Mouse (Mus musculus): ENCODE measurements at regions not wholly inside any gene's neighbourhood (a gene's known extent, or its start where the extent isn't known, plus 50 kb on each side); places are given as distances from the start of the nearest gene placed in this dataset.

DNA sequence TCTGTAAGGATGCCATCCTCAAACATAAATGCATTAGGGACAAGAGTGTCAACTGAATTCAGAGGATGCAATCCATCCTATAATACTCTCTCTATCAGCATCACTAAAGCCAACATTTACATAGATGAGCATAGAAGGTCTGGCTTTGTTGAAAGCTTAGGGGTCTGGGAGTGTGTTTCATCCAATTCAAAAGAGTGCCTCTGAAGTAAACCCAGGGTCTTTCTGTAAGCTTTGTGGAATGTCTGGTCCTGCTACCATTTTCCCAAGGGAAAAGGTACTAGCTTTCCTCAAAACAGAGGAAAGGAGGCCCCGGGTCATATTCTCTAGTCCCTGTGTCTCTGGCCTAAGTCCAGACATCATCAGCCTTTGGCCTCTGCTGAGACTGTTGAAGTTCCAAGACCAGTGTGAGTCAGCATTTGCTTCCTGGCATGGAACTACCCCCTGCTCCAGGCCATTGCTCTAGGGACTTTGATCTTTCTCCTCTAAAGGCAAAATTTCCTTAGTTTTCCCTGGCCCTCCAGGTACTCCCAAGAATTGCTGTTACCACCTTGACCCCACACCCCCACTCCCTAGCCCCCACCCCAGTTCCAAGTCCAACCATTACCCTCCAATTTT is 280.0 kb upstream of the Jarid2 start:
- ATAC-seq (no peak), DNase-seq (ENCODE audit: low spot score) (no peak)
- 89% methylated on average over 1 of the region's 1 CpGs for WGBS
- Histone ChIP-seq H3K27ac (ENCODE audit: low read depth, low read length) (no peak overlapping the region), H3K9ac (ENCODE audit: low read length) (no peak overlapping the region), H3K4me3 (ENCODE audit: low read depth, low read length) (no peak overlapping the region), H3K4me1 (ENCODE audit: control insufficient read depth, insufficient read depth, low read length) (no peaks in the 10 kb centered on the region; the same call in 1 of the 2 replicates), H3K4me2 (ENCODE audit: low read length) (no peak overlapping the region), H3K27me3 (replicated peaks; ENCODE audit: control insufficient read depth, insufficient read depth, low read length) (no peaks in the 10 kb centered on the region), H3K36me3 (ENCODE audit: control insufficient read depth, insufficient read depth, low read length) (no peaks in the 10 kb centered on the region), H3K9me3 (replicated peaks; ENCODE audit: control insufficient read depth, low read length) (no peaks in the 10 kb centered on the region)

DNA sequence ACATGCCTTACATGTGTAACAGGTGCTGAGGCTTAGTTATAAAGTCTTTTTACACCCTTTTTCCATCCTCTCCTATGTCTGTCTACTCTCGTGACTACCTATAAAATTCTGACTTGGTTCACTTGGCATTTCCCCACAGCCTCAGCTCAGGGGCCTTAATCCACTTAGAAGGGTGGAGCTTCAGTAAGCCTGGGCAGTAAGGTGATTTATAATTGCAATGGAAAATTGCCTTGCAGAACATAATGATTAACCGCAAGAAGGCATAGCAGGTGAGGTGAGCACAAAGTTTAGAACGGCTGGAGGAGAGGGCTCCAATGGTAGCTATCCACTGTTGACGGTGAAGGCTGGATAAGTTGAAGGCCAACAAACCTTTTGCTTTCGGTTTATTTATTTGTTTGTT is 278.1 kb upstream of the Jarid2 start:
- no peak for DNase-seq (ENCODE audit: low spot score)
- H3K27me3 ChIP-seq (replicated peaks; ENCODE audit: control insufficient read depth, insufficient read depth, low read length) = no peaks in the 10 kb centered on the region
- H3K4me2 ChIP-seq (ENCODE audit: low read length) = no peak overlapping the region
- no peaks in the 10 kb centered on the region for H3K36me3 ChIP-seq (ENCODE audit: control insufficient read depth, insufficient read depth, low read length)
- ATAC-seq = no peak
- H3K9me3 ChIP-seq (replicated peaks; ENCODE audit: control insufficient read depth, low read length) = no peaks in the 10 kb centered on the region
- no peak overlapping the region for H3K27ac ChIP-seq (ENCODE audit: low read depth, low read length)
- WGBS = 94% methylated on average over 5 of the region's 5 CpGs
- no peak overlapping the region for H3K4me3 ChIP-seq (ENCODE audit: low read depth, low read length)
- H3K4me1 ChIP-seq (ENCODE audit: control insufficient read depth, insufficient read depth, low read length) = no peaks in the 10 kb centered on the region; the same call in 1 of the 2 replicates
- H3K9ac ChIP-seq (ENCODE audit: low read length) = no peak overlapping the region

DNA sequence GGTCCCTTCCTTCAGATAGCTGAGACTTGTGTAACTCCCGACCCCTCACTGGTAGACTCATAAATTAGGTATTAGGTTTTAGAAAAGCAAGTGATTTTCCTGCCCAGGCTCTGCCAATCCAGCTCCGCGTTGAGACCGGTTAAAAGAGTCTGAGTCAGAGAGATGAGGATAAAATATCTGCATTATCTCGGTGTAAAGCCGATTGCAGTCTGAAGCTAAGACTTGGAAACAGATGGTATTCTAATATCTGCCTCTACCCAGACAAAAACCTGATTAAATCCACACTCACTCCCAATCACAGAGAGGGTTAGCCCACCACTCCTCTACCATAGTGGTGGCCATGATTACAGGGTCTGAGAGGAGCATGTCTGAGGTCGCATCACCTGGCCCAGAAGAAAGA is 276.1 kb upstream of the Jarid2 start:
- Histone ChIP-seq H3K27ac (ENCODE audit: low read depth, low read length) (no peak overlapping the region), H3K4me2 (ENCODE audit: low read length) (no peak overlapping the region), H3K36me3 (ENCODE audit: control insufficient read depth, insufficient read depth, low read length) (no peaks in the 10 kb centered on the region), H3K4me1 (ENCODE audit: control insufficient read depth, insufficient read depth, low read length) (no peaks in the 10 kb centered on the region; the same call in 1 of the 2 replicates), H3K9ac (ENCODE audit: low read length) (no peak overlapping the region), H3K4me3 (ENCODE audit: low read depth, low read length) (no peak overlapping the region), H3K9me3 (replicated peaks; ENCODE audit: control insufficient read depth, low read length) (0 out of 2 replicates have a peak, but pooled peaks cover 3% of the 10 kb centered on the region), H3K27me3 (replicated peaks; ENCODE audit: control insufficient read depth, insufficient read depth, low read length) (no peaks in the 10 kb centered on the region)
- WGBS = 76% methylated on average over 7 of the region's 7 CpGs
- no peak for ATAC-seq
- no peak for DNase-seq (ENCODE audit: low spot score)

DNA sequence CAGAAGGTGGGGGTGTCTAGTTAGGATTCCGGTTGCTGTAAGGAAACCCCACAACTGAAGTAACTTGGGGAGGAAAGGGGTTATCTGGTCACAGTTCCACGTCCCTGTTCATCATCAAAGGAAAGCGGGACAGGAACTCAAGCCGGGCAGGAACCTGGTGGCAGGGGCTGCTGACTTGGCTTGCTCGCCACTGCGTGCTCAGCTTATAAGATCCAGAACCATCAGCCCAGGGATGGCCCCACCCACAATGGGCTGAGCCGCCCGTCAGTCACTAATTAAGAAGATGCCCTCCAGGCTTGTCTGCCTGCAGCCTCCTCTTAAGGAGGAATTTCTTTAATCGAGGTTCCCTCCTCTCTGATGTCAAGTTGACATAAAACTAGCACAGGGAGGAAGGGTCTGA is 275.1 kb upstream of the Jarid2 start:
- Histone ChIP-seq H3K4me2 (ENCODE audit: low read length) (no peak overlapping the region), H3K27ac (ENCODE audit: low read depth, low read length) (no peak overlapping the region), H3K9ac (ENCODE audit: low read length) (no peak overlapping the region), H3K27me3 (replicated peaks; ENCODE audit: control insufficient read depth, insufficient read depth, low read length) (no peaks in the 10 kb centered on the region), H3K9me3 (replicated peaks; ENCODE audit: control insufficient read depth, low read length) (0 out of 2 replicates have a peak, but pooled peaks cover 3% of the 10 kb centered on the region), H3K36me3 (ENCODE audit: control insufficient read depth, insufficient read depth, low read length) (no peaks in the 10 kb centered on the region), H3K4me1 (ENCODE audit: control insufficient read depth, insufficient read depth, low read length) (no peaks in the 10 kb centered on the region; the same call in 1 of the 2 replicates), H3K4me3 (ENCODE audit: low read depth, low read length) (no peak overlapping the region)
- WGBS = 38% methylated on average over 9 of the region's 9 CpGs
- ATAC-seq (no peak), DNase-seq (ENCODE audit: low spot score) (no peak)

DNA sequence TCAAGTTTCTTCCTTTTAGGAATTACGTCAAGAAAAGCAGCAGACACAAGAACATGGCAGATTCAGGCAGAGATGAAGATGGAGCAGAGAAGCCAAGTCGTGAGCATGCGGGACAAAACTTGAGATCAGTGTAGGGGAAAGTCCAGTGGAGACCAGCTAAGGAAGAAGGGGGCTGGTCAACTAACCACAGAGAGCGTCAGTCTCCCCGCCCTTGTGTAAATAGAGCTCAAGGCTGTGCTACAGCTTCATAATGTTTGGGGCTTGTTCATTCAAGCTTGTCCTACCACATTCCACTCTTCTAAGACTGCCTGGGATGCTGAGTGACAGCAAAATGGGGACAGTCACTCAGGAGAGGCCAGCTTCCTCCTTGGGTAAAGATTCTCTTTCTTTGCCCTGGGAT is 274.1 kb upstream of the Jarid2 start:
- Histone ChIP-seq H3K4me1 (ENCODE audit: control insufficient read depth, insufficient read depth, low read length) (no peaks in the 10 kb centered on the region; the same call in 1 of the 2 replicates), H3K9me3 (replicated peaks; ENCODE audit: control insufficient read depth, low read length) (0 out of 2 replicates have a peak, but pooled peaks cover 3% of the 10 kb centered on the region), H3K36me3 (ENCODE audit: control insufficient read depth, insufficient read depth, low read length) (no peaks in the 10 kb centered on the region), H3K4me3 (ENCODE audit: low read depth, low read length) (no peak overlapping the region), H3K4me2 (ENCODE audit: low read length) (no peak overlapping the region), H3K27me3 (replicated peaks; ENCODE audit: control insufficient read depth, insufficient read depth, low read length) (no peaks in the 10 kb centered on the region), H3K27ac (ENCODE audit: low read depth, low read length) (no peak overlapping the region), H3K9ac (ENCODE audit: low read length) (no peak overlapping the region)
- 75% methylated on average over 5 of the region's 5 CpGs for WGBS
- ATAC-seq (no peak), DNase-seq (ENCODE audit: low spot score) (no peak)

DNA sequence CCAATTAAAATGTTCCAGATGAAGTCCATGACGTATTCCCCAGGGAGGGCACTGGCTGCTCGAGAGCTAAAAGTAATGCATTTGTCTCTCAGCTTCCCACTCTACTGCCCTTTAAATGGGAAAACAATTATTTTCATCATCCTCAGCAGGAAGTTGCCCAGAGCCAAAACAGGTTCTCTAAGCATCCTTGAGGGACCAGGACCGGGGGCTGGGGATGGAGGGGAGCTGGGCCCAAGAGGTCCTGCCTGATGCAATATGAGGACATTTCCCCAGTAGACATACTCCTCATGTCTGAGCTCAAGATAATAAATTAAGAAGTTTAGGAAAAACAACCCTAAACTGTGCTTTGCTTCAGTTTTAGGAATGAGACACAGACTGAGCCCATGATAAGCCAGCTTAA is 270.5 kb upstream of the Jarid2 start:
- 11% methylated on average over 3 of the region's 3 CpGs for WGBS
- no peaks in the 10 kb centered on the region; the same call in 1 of the 2 replicates for H3K4me1 ChIP-seq (ENCODE audit: control insufficient read depth, insufficient read depth, low read length)
- no peak overlapping the region for H3K9ac ChIP-seq (ENCODE audit: low read length)
- ATAC-seq (no peak), DNase-seq (ENCODE audit: low spot score) (no peak)
- no peaks in the 10 kb centered on the region for H3K36me3 ChIP-seq (ENCODE audit: control insufficient read depth, insufficient read depth, low read length)
- H3K27me3 ChIP-seq (replicated peaks; ENCODE audit: control insufficient read depth, insufficient read depth, low read length) = no peaks in the 10 kb centered on the region
- no peak overlapping the region for H3K4me2 ChIP-seq (ENCODE audit: low read length)
- H3K4me3 ChIP-seq (ENCODE audit: low read depth, low read length) = no peak overlapping the region
- no peak overlapping the region for H3K27ac ChIP-seq (ENCODE audit: low read depth, low read length)
- 0 out of 2 replicates have a peak, but pooled peaks cover 3% of the 10 kb centered on the region for H3K9me3 ChIP-seq (replicated peaks; ENCODE audit: control insufficient read depth, low read length)

DNA sequence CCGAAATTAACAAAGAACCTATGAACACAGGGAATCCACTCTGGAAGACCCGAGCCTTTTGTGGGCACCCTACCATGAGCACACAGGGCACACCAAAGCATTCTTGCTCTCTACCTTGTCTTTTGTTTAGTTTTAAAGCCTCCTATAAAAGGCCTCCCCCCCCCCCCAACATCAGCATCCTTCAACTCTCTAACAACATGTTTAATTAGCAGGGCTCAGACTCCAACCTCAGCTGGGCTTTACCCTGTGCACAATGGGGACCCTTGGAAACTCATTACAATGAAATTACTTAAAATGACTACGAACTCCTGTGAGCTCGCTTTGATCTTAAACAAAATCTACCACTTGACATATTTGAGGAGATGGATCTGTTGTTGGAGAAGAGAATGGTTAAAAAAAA is 270.1 kb upstream of the Jarid2 start:
- DNase-seq (ENCODE audit: low spot score) (no peak), ATAC-seq (no peak)
- H3K4me2 ChIP-seq (ENCODE audit: low read length) = no peak overlapping the region
- H3K9ac ChIP-seq (ENCODE audit: low read length) = no peak overlapping the region
- H3K27me3 ChIP-seq (replicated peaks; ENCODE audit: control insufficient read depth, insufficient read depth, low read length) = no peaks in the 10 kb centered on the region
- H3K36me3 ChIP-seq (ENCODE audit: control insufficient read depth, insufficient read depth, low read length) = no peaks in the 10 kb centered on the region
- no peak overlapping the region for H3K27ac ChIP-seq (ENCODE audit: low read depth, low read length)
- H3K4me1 ChIP-seq (ENCODE audit: control insufficient read depth, insufficient read depth, low read length) = no peaks in the 10 kb centered on the region; the same call in 1 of the 2 replicates
- WGBS = 5% methylated on average over 4 of the region's 4 CpGs
- 0 out of 2 replicates have a peak, but pooled peaks cover 3% of the 10 kb centered on the region for H3K9me3 ChIP-seq (replicated peaks; ENCODE audit: control insufficient read depth, low read length)
- H3K4me3 ChIP-seq (ENCODE audit: low read depth, low read length) = no peak overlapping the region

DNA sequence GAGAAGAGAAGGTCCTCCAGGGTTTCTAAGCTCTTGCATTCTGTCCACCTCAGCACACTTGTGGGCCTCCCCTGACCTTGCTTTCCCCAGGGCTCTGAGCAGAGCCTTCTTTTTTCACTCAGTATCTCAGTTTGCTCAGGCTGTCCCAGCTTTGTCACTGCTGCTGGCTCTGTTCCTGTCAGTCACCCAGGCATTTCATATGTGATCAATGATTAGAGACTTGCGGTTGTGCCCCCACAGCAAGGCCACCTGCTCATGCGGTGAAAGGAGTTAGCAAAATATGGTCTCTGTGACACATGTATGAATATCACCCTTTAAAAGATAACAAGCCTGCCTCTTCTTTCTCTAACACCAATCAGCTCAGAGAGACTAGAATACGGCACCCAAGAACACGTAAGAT is 265.6 kb upstream of the Jarid2 start:
- no peak for ATAC-seq
- Histone ChIP-seq H3K4me3 (ENCODE audit: low read depth, low read length) (no peak overlapping the region), H3K4me2 (ENCODE audit: low read length) (no peak overlapping the region), H3K36me3 (ENCODE audit: control insufficient read depth, insufficient read depth, low read length) (no peaks in the 10 kb centered on the region), H3K27me3 (replicated peaks; ENCODE audit: control insufficient read depth, insufficient read depth, low read length) (no peaks in the 10 kb centered on the region), H3K9me3 (replicated peaks; ENCODE audit: control insufficient read depth, low read length) (no peaks in the 10 kb centered on the region), H3K27ac (ENCODE audit: low read depth, low read length) (no peak overlapping the region), H3K9ac (ENCODE audit: low read length) (no peak overlapping the region), H3K4me1 (ENCODE audit: control insufficient read depth, insufficient read depth, low read length) (no peaks in the 10 kb centered on the region)
- DNase-seq (ENCODE audit: low spot score) = no peak
- WGBS = 97% methylated on average over 4 of the region's 4 CpGs

DNA sequence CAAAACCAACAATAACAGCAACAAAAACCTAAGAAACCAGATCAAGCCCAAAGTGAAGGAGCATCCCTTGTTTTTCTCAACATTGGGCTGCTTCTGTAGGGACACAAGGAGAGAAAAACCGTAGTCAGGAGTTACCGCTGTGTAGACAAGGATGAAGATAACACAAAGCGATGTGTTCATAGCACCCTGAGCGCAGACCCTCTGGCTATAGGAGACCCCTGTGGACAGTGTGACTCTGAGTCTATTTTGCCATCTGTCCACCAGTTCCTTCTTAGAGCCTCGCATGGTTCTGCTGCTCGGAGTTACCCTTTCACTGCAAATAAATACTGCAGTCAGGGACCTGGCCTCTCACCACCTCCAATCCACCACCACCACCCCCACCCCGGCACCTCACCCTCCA is 263.7 kb upstream of the Jarid2 start:
- H3K4me1 ChIP-seq (ENCODE audit: control insufficient read depth, insufficient read depth, low read length) = no peaks in the 10 kb centered on the region
- no peaks in the 10 kb centered on the region for H3K27me3 ChIP-seq (replicated peaks; ENCODE audit: control insufficient read depth, insufficient read depth, low read length)
- H3K4me2 ChIP-seq (ENCODE audit: low read length) = no peak overlapping the region
- H3K27ac ChIP-seq (ENCODE audit: low read depth, low read length) = no peak overlapping the region
- no peak overlapping the region for H3K9ac ChIP-seq (ENCODE audit: low read length)
- H3K9me3 ChIP-seq (replicated peaks; ENCODE audit: control insufficient read depth, low read length) = no peaks in the 10 kb centered on the region
- ATAC-seq (no peak), DNase-seq (ENCODE audit: low spot score) (no peak)
- 89% methylated on average over 7 of the region's 7 CpGs for WGBS
- H3K4me3 ChIP-seq (ENCODE audit: low read depth, low read length) = no peak overlapping the region
- H3K36me3 ChIP-seq (ENCODE audit: control insufficient read depth, insufficient read depth, low read length) = no peaks in the 10 kb centered on the region
